Mouse (Mus musculus) lung, adult 2 months (tissue): ENCODE measurements at regions not wholly inside any gene's neighbourhood (a gene's known extent, or its start where the extent isn't known, plus 50 kb on each side); places are given as distances from the start of the nearest gene placed in this dataset.

Source experiments
- CTCF ChIP-seq: fragments of 200-500 bp; IDR thresholded peaks from 2 replicates; pipeline ENCODE4 v1.5.1; 2011; ENCODE audit warnings: mild to moderate bottlenecking, low read length, control low read depth; ENCODE audit not compliant: insufficient read depth
- POLR2A ChIP-seq: fragments of 200-500 bp; IDR thresholded peaks from 2 replicates; pipeline ENCODE4 v1.6.1; 2011; ENCODE audit warnings: low read depth, mild to moderate bottlenecking, control low read depth, low read length, borderline replicate concordance; ENCODE audit errors: extremely low read depth

GRCm38 (mm10) chr9:46891829-46892228 is 106.7 kb upstream of the Gm4791 start:
- TF ChIP-seq CTCF, result no peak
- TF ChIP-seq POLR2A, result no peak
